Mouse (Mus musculus) macrophage (primary cell): ENCODE data around the gene Klf13. TPM values are rescaled to one million over a fixed set of nuclear protein-coding genes. Genes with fewer than 3 reads are reported as not detected.

Source experiments
- polyA plus RNA-seq: library from polyadenylated mRNA; stranded (reverse); fragments of 250-400 nt; gene quantifications from 3 replicates; pipeline ENCODE4 v1.2.4, GENCODE M21; 2018; ENCODE audit warnings: inconsistent platforms

Klf13 gene
- polyA plus RNA-seq, 1 experiment from 2014 or later: 20.8 TPM

Other genes with a start within 250 kb of the Klf13 start
- gene E030018B13Rik, start 22.1 kb downstream of the Klf13 start, polyA plus RNA-seq: not detected in 3 replicates
- gene Trpm1, start 214.9 kb upstream of the Klf13 start, polyA plus RNA-seq: not detected in 3 replicates